Mouse (Mus musculus) brain, embryonic 14.5 days (tissue): ENCODE measurements around the gene Sox5.

Experiments used
- CTCF ChIP-seq: fragments of 200-500 bp; IDR thresholded peaks from 2 replicates; pipeline ENCODE4 v1.5.1; 2012; ENCODE audit warnings: inconsistent platforms, mild to moderate bottlenecking, moderate library complexity, borderline replicate concordance; ENCODE audit not compliant: insufficient read depth, insufficient read length; ENCODE audit errors: extremely low read depth
- POLR2A ChIP-seq: fragments of 200-500 bp; IDR thresholded peaks from 2 replicates; pipeline ENCODE4 v1.6.1; 2012; ENCODE audit warnings: mild to moderate bottlenecking, inconsistent platforms, borderline replicate concordance; ENCODE audit not compliant: poor library complexity, insufficient read depth, insufficient read length, severe bottlenecking; ENCODE audit errors: extremely low read depth

DNA sequence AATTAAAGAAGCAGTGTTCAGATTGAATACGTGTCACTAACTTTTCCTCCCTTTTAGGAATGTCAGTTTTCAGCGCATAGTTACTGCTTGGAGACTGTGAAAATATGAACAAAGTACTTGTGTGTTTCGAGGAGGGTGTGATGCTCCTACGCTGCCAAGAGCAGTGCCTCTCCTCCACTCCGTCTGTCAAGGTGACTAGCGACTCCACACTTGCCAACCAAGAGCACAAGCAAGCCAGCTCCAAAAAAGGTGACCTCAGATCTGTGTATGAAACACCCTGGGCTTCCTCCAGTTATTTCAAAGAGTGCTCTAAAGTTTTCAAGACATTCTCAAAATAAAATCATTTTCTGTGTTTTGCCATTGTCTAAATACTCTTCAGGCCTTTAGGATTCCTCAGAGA is 271.6 kb downstream of the Sox5 start:
- TF ChIP-seq POLR2A = no peak
- TF ChIP-seq CTCF = no peak
